Mouse (Mus musculus) right cerebral cortex, postnatal 10 days (tissue): ENCODE measurements at regions not wholly inside any gene's neighbourhood (a gene's known extent, or its start where the extent isn't known, plus 50 kb on each side); places are given as distances from the start of the nearest gene placed in this dataset.

Experiments
- DNase-seq, 2 experiments: peaks; one replicate each; pipeline ENCODE4 v3.0.0; 2021; ENCODE audit warnings: low spot score in 2 of 2

DNA sequence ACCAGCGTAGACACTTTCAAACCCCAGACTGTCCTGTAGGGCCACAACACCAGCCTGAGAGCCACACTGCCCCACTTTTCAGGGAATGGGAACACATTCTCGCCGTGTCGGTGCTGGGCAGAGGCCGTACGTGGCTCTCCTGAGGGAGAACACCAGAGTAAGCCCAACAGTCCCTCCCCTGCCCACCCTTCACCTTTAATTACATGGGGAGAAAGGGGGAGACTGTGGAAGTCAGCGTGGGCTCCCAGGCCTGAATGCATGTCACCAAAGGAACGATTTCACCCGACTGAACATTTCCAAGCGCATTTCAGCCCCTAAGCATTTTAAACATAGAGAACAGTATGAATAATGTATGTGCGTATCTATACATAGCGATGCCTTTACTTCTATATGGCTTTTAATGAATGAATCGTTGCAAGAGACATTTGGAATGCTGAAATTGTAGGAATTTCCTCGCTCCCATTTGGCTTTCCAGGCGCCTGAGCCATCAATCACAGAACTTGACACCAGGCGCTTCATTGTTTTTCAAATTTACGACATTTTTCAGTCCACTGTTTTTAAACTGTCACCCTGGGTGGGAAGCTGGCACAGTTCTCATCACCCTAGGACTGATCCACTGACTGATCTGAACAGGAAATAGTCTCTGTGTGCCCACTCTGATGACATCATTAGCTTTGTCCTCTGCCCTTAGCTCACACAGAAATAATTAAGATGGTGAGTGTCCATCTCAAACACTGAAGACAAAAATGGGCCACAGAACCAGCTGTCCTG is 152.3 kb downstream of the Atp23 start:
- no peak for DNase-seq

DNA sequence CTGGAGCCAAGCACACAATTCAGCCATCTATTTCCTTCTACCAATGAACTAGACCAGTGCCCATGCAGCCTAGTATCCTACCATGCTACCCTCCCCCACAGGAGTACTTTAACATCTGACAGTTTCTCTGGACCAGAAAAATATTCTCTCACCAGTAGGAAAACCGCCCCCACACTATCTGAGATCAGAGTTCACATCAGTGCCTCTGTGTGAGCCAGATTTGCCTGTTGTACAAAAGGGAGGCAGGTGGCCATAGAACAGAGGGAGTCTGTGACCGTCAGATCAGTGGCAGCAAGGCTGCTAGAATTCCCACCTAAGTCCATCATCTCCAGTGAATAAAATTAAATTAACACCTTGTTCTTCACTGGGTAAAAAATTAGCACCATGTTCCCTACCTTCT is 166.5 kb downstream of the Atp23 start:
- DNase-seq, result no peak

DNA sequence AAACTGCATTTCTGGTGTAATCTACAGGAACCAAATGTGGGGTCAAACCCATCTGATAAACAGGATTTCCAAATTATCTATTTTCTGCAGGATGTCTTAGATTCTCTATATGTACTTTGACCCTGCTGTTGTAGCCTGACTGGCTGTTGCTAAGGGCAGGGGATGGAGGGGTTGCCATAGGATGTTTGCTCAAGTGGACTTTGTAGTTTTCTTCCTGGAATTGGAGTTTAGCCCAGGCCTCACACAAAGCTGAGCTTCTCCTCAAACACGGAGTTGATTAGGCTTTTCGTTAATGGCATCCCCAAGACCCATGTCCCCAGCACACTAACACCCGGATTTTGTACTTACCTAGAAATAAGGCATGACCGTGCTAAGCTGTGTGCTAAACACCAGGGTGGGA is 173.3 kb downstream of the Atp23 start:
- DNase-seq, result no peak

DNA sequence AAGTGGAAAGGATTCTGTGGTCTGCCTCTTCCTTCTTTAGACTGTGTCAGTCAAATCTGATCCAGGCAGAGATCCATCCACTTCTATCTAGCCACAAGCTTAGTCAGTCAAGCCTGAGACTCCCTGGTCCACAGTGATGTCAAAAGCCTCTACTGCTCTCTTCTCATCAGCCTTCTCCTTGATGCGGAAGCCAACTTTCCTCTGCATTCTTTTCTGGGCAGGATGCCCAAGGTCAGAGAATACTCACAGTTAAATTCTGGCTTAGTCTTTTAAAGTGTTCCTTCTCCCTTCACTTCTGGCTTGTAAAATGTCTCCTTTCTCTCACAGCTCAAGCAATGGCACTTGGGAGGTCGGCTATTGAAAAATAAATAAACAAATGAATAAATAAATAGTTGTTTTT is 183.2 kb downstream of the Atp23 start:
- DNase-seq, result peak; percentile 35 to 59

DNA sequence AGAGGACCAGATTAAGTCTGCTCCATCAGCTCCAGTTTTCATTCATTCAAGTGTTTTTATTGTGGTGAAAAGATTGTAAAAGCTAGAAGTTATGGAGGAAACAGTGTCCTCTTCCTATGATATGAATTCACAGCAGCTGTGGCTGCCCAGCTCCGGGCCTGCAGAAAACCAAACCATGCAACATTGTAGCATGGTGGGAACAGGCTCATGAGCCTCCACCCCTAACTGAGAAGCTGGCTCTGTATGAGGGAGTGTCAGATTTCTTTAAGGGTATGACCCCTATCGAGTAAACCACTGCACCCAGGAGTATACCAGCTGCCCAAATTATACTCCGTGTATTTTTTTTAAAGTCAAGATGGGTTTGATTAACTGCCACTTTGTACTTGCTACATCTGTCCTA is 189.4 kb downstream of the Atp23 start:
- DNase-seq, result no peak

DNA sequence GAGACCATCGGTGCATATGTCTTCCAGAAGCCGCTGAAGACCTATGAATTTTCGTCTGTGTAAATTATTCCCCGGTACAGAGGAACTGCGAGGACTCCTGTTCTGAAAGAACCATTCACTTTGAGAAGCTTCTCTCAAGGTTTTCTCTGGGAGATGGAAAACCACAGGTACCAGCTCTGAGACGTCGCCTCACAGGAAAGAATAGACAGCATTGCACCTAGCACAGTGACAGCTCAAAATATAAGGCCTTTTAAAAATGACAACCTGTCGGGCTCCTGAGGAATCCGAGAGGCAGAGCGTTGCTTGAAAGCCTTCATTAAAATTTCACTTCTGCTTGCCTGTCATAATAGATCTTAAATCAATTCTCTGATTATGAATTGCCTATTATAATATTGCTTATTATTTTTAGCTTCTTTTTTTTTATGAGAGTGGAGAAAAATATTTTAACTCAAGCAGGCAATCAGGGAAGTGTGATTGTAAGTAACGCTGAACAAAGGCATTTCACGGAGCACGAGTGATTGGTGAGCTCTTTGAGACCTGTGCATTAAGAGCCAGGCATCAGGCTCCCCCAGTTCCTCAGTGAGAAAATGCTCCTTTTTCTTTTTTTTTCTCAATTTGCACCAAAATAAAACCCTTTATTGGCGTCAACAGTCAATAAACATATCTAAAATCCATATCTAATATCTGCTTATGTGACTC is 191.8 kb downstream of the Atp23 start:
- DNase-seq, result no peak

DNA sequence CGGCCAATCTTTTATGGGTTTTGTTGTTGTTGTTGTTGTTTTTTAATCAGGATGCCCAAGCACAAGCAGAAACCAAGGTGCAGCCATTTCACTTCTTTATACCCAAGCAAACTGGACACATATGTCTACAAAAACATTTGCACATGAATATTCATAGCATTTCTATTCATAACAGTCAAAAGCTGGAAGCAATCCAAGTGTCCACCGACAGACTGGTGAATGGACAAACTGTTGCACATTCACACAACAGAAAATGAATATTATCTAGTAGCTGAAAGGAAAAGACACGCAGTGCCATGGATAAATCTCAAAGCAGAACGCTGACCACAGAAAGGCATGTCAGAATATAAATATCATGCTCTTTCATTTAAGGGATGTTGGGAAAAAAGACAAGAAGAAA is 192.4 kb downstream of the Atp23 start:
- peak; percentile 59 to 68 for DNase-seq

DNA sequence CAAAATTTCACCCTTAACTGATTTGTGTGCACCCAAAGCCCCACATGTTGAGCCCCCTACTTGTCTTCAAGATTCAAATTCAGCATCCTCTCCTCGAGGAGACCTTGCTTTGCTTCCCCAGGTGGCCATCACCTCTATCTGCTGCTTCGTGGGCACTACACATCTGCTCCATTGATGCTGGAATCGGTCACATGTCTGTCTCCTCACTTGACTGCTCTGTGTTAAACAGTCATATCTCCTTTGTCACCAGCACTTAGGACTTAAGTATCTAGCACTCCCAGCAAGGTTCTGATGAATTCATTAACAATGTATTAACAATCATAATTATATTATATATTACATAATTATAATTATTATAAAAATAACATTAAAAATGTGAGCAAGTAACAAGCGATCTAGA is 192.9 kb downstream of the Atp23 start:
- no peak for DNase-seq

DNA sequence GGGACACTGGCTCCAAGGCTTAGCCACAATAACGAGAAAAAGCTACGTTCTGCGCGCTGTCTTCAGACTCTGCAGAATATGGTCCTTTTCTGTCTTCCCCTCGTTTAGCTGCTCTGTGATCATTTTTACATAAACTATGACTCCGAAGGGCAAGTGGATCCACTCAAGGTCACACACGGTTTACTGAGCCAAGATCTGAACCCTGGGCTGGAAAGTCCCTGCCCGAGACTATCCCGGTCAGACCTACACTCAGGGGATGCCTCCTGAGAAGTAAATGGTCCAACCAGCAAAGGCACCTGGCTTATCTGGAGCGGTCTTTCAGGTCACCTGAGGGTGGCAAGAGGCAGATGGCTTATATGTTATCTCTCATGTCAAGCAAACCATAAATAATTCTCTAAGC is 204.1 kb downstream of the Atp23 start:
- DNase-seq, result no peak

DNA sequence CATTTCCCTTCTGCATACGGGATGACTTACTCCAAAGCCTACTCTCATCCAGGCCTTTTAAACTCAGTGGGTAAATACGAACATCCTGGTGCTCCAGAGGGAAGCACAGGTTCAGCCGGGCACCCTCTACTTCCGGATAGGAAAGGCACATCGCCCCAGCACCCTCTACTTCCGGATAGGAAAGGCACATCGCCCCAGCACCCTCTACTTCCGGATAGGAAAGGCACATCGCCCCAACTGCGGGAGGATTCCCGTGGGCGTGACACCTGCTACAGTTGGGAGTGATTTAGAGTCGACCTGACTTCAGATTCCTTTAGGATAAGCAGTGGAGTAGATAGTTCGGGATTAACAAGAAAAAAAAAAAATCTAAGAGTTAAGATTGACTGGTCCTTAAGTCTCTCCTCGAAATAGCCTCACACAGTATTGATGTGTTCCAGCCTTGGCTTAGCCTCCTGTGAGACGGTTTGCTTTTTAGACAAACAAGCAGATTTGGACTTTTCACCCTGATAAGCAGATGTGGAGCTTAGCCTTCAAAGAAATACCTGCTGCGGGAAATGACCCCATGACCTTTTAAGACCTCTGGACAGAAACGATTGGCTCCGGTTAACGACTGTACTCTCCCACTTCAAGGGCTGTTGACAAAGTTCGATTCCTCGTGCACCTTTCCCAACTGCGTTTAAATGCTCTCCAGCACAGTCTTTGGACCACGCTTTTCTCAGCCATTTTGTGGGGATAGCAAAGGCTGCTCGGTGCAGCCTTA is 210.1 kb downstream of the Atp23 start:
- peak in 1 of 2 experiments; percentile 12 for DNase-seq

DNA sequence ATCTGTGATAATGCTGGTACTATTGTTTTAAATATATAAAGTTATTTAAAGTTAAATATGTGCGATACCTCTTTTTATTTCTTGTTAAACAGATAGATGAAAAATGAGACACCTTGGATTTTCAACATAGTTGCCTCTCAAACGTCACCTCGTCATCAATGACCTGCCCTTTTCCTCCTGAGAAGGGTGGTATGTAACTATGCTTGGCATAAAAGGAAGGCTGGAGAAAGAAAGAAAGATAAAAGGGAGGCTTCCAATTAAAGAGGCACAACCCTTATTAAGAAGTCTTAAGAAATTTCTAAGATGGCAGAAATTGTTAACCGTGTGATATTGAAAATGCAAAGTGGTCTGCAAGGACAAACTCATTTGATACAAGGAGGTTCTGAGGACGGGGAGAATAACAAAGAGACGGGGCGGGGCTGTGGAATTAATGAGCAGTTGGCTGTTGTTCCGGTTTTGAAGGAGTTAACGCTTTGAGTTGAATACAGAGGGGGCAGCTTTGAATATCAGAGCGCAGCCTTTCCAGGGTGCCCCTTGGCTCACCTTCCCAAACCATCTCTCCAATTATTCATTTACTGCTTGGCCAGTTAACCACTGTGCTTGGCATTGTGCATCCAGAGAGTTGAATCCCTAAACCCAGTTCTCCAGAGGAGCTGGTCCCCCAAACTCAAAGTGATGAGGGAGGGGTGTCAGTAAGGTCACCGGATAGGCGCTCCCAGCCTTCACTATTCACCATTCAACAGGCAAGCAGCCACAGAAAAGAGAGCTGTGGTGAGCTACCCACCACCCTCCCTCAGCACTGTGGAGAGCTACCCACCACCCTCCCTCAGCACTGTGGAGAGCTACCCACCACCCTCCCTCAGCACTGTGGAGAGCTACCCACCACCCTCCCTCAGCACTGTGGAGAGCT is 220.6 kb downstream of the Atp23 start:
- DNase-seq, result no peak

DNA sequence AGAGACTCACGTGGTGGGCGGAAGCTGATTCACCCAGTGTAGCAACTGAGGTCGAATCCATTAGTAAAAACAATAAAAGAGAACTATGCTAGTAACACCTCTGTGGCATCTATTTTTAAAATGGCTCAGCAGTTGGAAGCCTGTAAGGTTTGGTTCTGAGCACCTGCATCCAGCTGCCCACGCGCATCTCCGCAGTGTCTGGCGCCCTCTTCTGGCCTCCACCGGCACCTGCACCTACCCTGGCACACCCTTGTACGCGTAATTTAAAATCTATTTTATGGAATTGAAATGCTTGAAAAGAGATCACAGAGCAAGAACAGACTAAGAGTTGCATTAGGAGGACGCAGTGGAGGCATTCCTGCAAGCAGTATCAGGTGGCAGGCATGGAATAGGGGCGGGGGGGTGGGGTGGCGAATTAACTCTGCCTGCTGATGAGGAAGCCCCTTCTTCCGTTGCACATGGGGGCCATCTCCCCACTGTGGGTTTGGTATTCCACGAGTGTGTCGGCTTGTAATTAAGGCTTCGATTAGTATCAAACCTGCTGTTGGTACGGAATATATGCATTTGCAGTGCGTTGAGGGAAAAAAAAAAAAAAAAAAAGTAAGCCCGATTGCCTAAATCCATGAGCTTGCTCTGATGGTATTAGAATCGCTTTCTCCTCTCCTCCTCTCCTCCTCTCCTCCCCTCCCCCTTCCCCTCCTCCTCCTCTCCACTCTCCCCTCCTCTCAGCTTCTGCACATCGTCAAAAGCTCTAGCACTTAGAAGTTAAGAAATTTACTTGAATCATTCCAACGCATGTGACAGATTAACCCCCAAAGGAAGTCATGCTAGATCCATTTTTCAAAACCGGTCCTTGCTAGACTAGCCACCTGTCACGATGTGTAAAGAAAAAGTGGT is 221.7 kb downstream of the Atp23 start:
- DNase-seq, result peak; percentile 31 to 42

DNA sequence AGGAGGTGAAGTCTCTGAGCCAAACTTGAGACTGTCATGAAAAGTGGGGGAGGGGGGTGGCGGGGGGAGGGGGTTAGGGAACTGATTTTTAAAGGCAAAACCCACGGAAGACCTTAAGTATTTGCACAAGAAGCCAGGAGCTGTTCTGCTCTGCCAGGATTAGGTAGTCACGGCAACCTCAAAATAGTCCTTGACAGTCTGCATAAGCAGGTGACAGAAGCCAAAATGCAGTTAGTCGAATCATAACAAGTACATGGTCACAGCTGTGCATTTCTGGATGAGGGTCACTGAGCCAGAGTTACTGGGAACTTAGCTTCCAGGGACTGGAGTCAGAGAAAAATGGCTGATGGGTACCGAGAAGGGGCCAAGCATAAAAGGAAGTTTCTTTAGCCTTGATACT is 227.7 kb downstream of the Atp23 start:
- peak in 1 of 2 experiments; percentile 40 for DNase-seq

DNA sequence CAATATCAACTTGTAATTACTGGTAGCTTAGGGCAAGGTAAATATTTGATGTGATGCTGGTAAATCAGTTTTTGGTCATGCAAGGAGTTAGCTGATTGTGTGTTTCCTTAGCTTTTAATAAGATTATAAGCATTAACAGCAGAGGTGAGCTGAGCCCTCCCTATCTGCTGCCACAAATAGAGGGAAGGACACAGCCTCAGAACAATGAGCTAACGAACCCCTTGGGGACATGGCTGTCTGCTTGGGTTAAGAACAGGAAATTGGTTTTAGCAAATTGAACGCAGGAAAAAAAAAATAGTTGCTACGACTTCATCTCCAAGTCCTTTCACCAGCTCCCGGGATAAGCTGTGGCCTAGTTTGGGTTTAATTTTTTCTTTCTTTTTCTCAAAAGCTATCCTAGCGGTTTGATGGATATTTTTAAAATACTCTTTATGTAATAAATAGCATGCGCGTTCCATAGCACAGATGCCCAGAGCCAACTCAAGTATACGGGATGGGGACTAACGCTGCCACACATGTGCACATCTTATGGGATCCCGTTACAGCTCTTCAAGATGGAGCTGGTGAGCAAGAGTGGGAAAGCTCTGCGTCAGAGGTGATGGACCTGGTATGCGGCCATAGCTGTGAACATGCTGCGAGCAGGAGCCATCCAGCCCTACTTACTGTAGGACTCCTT is 236.6 kb downstream of the Atp23 start:
- peak in 1 of 2 experiments; percentile 38 for DNase-seq

DNA sequence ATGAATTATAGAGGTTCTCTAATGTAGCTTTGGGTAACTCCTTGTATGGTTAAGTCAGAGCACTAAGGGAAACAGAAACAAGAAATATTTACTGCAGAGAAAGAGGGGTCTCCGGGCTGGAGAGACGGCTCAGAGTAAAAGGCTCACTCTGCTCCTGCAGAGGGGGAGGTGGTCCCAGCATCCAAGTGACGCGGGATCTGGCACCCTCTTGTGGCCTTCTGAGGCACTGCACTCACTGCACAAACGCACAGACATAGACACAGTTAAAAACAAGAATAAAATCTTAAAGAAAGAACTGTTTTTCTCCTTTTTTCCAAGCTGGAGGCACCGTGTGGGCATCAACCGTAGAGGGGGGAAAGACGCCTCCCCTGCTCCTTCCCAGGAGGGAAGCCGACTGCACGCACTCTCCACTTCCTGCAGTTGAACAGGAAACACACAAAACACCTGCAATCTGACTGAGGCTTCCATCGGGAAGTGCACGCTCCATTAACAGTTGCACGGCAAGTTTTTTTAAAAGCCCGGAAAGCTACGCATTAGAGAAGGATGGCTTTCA is 237.6 kb downstream of the Atp23 start:
- DNase-seq, result peak; percentile 28 to 35

DNA sequence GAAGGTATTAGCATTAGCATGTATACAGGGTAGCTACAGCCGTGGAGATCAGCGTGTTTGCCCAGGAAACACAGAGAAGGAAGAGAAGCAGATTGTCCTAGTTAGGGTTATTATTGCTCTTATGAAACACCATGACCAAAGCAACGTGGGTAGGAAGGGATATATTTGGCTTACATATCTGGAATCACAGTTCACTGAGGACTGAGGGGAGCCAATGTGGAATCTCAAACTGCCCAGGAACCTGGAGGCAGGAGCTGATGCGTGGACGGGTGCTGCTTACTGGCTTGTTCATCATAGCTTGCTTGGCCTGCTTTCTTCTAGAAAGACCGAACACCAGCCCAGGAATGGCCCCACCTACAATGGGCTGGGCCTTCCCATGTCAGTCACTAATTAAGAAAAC is 238.4 kb downstream of the Atp23 start:
- peak in 1 of 2 experiments; percentile 13 for DNase-seq

DNA sequence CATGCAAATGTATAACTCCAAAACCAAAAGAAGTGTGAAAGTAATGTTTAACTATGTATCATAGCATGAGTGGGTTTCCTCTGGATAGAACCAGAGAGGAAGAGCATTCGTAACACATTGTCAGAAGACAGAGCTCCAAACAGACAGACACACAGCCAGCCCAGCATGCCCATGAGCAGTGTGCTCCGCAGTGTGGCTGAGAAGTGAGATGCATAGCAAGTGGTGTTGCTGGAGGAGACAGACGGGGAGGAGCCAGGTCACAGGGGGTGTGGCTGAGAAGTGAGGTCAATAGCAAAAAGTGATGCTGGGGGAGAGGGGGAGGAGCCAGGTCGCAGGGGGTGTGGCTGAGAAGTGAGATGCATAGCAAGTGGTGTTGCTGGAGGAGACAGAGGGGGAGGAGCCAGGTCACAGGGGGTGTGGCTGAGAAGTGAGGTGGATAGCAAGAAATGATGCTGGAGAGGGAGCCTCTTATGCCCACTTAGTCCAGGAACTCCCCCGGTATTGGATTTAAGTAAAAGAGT is 240.0 kb downstream of the Atp23 start:
- peak in 1 of 2 experiments; percentile 21 for DNase-seq

DNA sequence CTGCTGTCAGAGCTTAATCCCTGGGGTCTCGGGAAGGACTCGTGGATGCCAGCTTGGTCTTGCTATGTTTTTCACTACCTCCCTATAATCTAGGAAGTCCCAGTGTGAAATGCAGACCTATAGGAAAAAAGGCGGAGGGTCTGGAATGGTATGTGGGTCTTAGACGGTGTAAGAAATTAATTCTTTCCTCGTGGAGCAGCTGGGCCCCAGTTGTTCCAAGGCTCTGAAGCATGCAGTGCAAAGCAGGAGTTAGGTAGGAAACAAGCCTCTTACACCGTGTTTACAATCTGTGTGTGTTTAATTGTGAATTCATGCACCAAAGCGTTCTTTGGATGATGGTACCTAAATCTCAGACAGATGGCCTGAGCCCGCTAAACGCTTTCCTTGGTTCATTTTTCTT is 241.1 kb downstream of the Atp23 start:
- peak in 1 of 2 experiments; percentile 13 for DNase-seq

DNA sequence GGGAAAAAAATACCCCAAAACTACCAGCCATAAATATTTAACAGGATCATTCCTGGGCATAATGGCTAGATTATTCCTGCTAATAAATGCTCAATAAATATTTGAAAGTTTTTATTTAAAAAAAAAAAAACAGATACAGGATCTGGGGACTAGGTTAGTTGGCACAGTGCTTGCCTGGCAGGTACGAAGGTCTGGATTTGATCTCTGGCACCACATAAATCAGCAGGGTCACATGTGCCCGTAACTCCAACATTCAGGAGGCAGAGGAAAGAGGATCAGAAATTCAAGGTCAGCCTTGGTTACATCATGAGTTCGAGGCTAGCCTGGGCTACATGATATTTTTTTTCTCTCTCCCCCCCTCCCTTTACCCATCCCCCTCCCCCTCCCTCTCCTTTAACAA is 248.5 kb downstream of the Atp23 start:
- peak in 1 of 2 experiments; percentile 8 for DNase-seq
